Mouse (Mus musculus) erythroblast, embryonic 14.5 days (primary cell): Measurements from ENCODE around the gene Zscan5b.

ENCODE experiments used
- GATA1 ChIP-seq: IDR thresholded peaks from 2 replicates; pipeline ENCODE4 v1.6.1; 2012; ENCODE audit warnings: low read length, inconsistent platforms, mixed read lengths
- TAL1 ChIP-seq: IDR thresholded peaks from 3 replicates; pipeline ENCODE4 v1.6.1; 2012; ENCODE audit warnings: low read length, inconsistent platforms, mixed read lengths

DNA sequence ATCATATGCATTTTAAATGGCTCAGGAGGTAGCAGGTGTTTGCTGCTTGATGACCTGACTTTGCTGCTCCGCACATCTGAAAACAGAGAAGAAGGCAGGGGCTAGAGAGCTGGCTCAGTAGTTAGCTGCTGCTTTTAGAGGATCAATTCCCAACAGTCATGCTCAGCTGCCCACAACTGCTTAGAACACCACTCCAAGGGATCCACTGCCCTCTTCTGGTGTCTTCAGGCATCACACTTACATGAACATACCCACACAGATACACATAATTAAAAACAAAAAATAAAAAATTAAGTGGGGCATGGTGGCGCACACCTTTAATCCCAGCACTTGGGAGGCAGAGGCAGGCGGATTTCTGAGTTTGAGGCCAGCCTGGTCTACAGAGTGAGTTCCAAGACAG lies 40.0 kb downstream of the Zscan5b start:
- TF ChIP-seq GATA1, result no peak
- TF ChIP-seq TAL1, result no peak
